Mouse (Mus musculus): Measurements from ENCODE around the gene Wasf2.

DNA sequence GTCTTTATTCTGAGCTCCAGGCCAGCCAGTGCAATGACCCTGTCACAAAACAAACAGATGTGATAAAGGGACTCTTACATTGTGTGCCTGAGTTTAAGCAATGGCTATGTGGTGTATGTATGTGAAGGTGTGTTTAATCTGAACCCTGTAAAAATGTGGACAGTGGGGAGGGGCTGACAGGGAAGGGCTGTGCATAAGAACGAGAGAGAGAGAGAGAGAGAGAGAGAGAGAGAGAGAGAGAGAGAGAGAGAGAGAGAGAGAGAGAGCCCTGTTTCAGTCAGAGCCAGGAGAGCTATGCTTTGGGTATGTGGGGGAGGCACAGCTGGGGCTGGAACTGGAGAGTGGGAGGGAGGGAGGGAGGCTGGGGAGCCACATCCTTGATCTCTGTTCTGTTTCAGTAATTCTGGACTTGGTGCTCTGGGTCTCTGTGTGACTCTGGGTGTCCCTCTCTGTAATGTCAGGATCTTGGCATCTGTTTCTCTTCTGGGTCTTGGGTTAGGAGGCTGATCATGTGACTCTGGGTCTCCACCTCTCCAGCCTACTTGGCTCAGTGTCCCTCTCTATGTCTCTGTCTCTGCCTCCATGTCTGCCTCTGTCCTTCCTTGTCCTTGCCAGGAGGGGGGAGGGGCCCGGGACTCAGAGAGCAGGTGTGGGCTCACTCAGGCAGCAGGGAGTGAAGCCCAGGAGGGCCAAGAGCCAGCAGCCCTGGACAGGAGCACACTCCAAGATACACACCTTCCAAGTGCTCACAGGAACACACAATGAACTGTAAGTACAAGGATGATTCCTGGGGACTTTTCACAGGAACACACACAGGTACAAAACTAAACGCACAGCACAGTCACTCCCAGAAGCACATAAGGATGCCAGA, 46.1 kb upstream of the Wasf2 start:
- no peak for TF ChIP-seq E2F4 (IDR thresholded peaks at IDR 0.05; ENCODE audit: insufficient read depth)
- peak; percentile 27 for TF ChIP-seq POLR2A (IDR thresholded peaks at IDR 0.05; ENCODE audit: insufficient read length, low read depth)
- no peak for TF ChIP-seq TCF12 (IDR thresholded peaks at IDR 0.05; ENCODE audit: insufficient read depth, poor library complexity, severe bottlenecking)
- no peak for TF ChIP-seq MAX (IDR thresholded peaks at IDR 0.05; ENCODE audit: low read depth)
- peak; percentile 79 for TF ChIP-seq USF1 (IDR thresholded peaks at IDR 0.05; ENCODE audit: low read depth)
- TF ChIP-seq POLR2AphosphoS2 (IDR thresholded peaks at IDR 0.05; ENCODE audit: insufficient read length, low read depth): no peak

Data from myocyte (in vitro differentiated cells).